Mouse (Mus musculus) hindbrain, postnatal 0 days (tissue): ENCODE results near the gene Ptprd. TPM values are rescaled to one million over a fixed set of nuclear protein-coding genes. Genes with fewer than 3 reads are reported as not detected.

ENCODE experiments used
- ATAC-seq: fragments of 200-750 bp; cut with Nextera tagmentation; 2 replicates; pipeline ENCODE4 v1.8.0; 2017; ENCODE audit warnings: mild to moderate bottlenecking, moderate TSS enrichment, moderate library complexity
- DNase-seq: peaks from one replicate; pipeline ENCODE4 v3.0.0-alpha.2; 2015; ENCODE audit warnings: low spot score
- H3K27ac ChIP-seq: fragments of 300-500 bp; sonication (generic); 2 replicates; pipeline ENCODE4 v1.5.1; 2014; ENCODE audit warnings: mild to moderate bottlenecking
- H3K27me3 ChIP-seq: fragments of 300-500 bp; sonication (generic); 2 replicates; pipeline ENCODE4 v1.6.1; 2014; ENCODE audit warnings: low read length, mixed read lengths; ENCODE audit not compliant: insufficient read depth
- H3K36me3 ChIP-seq: fragments of 300-500 bp; sonication (generic); 2 replicates; pipeline ENCODE4 v1.6.1; 2014; ENCODE audit warnings: low read length, mixed read lengths; ENCODE audit not compliant: insufficient read depth
- H3K4me1 ChIP-seq: fragments of 300-500 bp; sonication (generic); 2 replicates; pipeline ENCODE4 v1.6.1; 2014; ENCODE audit warnings: antibody characterized with exemption, low read length, mixed read lengths; ENCODE audit not compliant: insufficient read depth
- H3K4me2 ChIP-seq: fragments of 300-500 bp; sonication (generic); 2 replicates; pipeline ENCODE4 v1.6.1; 2014; ENCODE audit warnings: low read depth, mild to moderate bottlenecking, low read length, moderate library complexity, mixed read lengths
- H3K4me3 ChIP-seq: fragments of 300-500 bp; sonication (generic); 2 replicates; pipeline ENCODE4 v1.5.1; 2014; ENCODE audit warnings: low read length
- H3K9ac ChIP-seq: fragments of 300-500 bp; sonication (generic); replicated peaks from 2 replicates; pipeline ENCODE4 v1.6.1; 2014; ENCODE audit warnings: mild to moderate bottlenecking, low read length, moderate library complexity, mixed read lengths
- H3K9me3 ChIP-seq: fragments of 300-500 bp; sonication (generic); 2 replicates; pipeline ENCODE4 v1.6.1; 2016; ENCODE audit warnings: low read length, mixed read lengths
- CTCF ChIP-seq: IDR thresholded peaks from 2 replicates; pipeline ENCODE4 v1.5.1; 2016; ENCODE audit warnings: antibody characterized with exemption, control low read depth, low read depth
- WGBS: fragments of 180-500 bp; shearing (Covaris S2); extraction: QIAGEN DNeasy Blood & Tissue Kit; methylation state at CpG from one replicate; pipeline ENCODE4 v1.1.7; 2014; 5-methylcytosine and 5-hydroxymethylcytosine counted together
- polyA plus RNA-seq: library from polyadenylated mRNA; unstranded; fragments of >200 nt; fragmentation: Nextera tagmentation; extraction: Ambion mirVana; gene quantifications from 2 replicates; pipeline ENCODE4 v1.2.1, GENCODE M21; 2015
- total RNA-seq: library from RNA; depleted of rRNA; stranded (reverse); fragments of >200 nt; gene quantifications from 2 replicates; pipeline ENCODE4 v1.2.3, GENCODE M21; 2014

Gene Ptprd
- total and polyA plus RNA-seq, 2 experiments from 2014 or later = 56.3 to 96.0 TPM

GRCm38 (mm10) chr4:76913532-76914150 is 1298.1 kb downstream of the Ptprd start:
- no peak overlapping the region for H3K4me2 ChIP-seq
- H3K9ac ChIP-seq = no peak overlapping the region
- no peaks in the 10 kb centered on the region for H3K9me3 ChIP-seq
- no peaks in the 10 kb centered on the region for H3K27me3 ChIP-seq
- DNase-seq (no peak), ATAC-seq (no peak)
- whole genome bisulfite sequencing = 74% methylated on average over 5 of the region's 5 CpGs
- no peaks in the 10 kb centered on the region for H3K4me1 ChIP-seq
- H3K36me3 ChIP-seq = no peaks in the 10 kb centered on the region
- TF ChIP-seq CTCF = no peak
- H3K4me3 ChIP-seq = no peak overlapping the region
- H3K27ac ChIP-seq = no peak overlapping the region

- H3K36me3 ChIP-seq = no peaks in the 10 kb centered on the region
- H3K9me3 ChIP-seq = no peaks in the 10 kb centered on the region
- no peak overlapping the region for H3K27ac ChIP-seq
- no peaks in the 10 kb centered on the region for H3K27me3 ChIP-seq
- WGBS = 25% methylated on average over 1 of the region's 1 CpGs
- DNase-seq (no peak), ATAC-seq (no peak)
- TF ChIP-seq CTCF = no peak
- H3K4me1 ChIP-seq = no peaks in the 10 kb centered on the region
- no peak overlapping the region for H3K4me2 ChIP-seq
- no peak overlapping the region for H3K4me3 ChIP-seq
- no peak overlapping the region for H3K9ac ChIP-seq
These were observed 1310.1 kb downstream of the Ptprd start for GRCm38 (mm10) chr4:76901692-76902091.

GRCm38 (mm10) chr4:76889669-76890068 is 1322.1 kb downstream of the Ptprd start:
- WGBS = 91% methylated on average over 1 of the region's 1 CpGs
- H3K9ac ChIP-seq = no peak overlapping the region
- no peaks in the 10 kb centered on the region for H3K9me3 ChIP-seq

GRCm38 (mm10) chr4:76881610-76882009 is 1330.2 kb downstream of the Ptprd start:
- DNase-seq (no peak), ATAC-seq (no peak)
- TF ChIP-seq CTCF = no peak
- H3K4me2 ChIP-seq = no peak overlapping the region
- H3K4me3 ChIP-seq = no peak overlapping the region
- no peak overlapping the region for H3K9ac ChIP-seq
- no peak overlapping the region for H3K27ac ChIP-seq
- no peaks in the 10 kb centered on the region for H3K36me3 ChIP-seq
- WGBS = 56% methylated on average over 3 of the region's 3 CpGs
- no peaks in the 10 kb centered on the region for H3K9me3 ChIP-seq
- H3K27me3 ChIP-seq = no peaks in the 10 kb centered on the region
- H3K4me1 ChIP-seq = no peaks in the 10 kb centered on the region

More at GRCm38 (mm10) chr4:76889669-76890068, 1322.1 kb downstream of the Ptprd start:
- no peak for ATAC-seq
- Histone ChIP-seq H3K36me3 (no peaks in the 10 kb centered on the region), H3K27me3 (no peaks in the 10 kb centered on the region), H3K4me2 (no peak overlapping the region), H3K4me1 (no peaks in the 10 kb centered on the region), H3K4me3 (no peak overlapping the region), H3K27ac (no peak overlapping the region)
- DNase-seq = no peak
- TF ChIP-seq CTCF = no peak

GRCm38 (mm10) chr4:76870971-76871370 is 1340.8 kb downstream of the Ptprd start:
- WGBS = 93% methylated on average over 1 of the region's 1 CpGs
- Histone ChIP-seq H3K4me1 (no peaks in the 10 kb centered on the region), H3K27ac (no peak overlapping the region), H3K27me3 (no peaks in the 10 kb centered on the region), H3K4me3 (no peak overlapping the region), H3K4me2 (no peak overlapping the region), H3K36me3 (no peaks in the 10 kb centered on the region), H3K9ac (no peak overlapping the region), H3K9me3 (no peaks in the 10 kb centered on the region)
- no peak for ATAC-seq
- no peak for DNase-seq
- no peak for TF ChIP-seq CTCF

GRCm38 (mm10) chr4:76865585-76865984 is 1346.2 kb downstream of the Ptprd start:
- TF ChIP-seq CTCF = no peak
- 62% methylated on average over 3 of the region's 3 CpGs for WGBS

GRCm38 (mm10) chr4:76846265-76846664 is 1365.5 kb downstream of the Ptprd start:
- H3K4me1 ChIP-seq = no peaks in the 10 kb centered on the region
- no peaks in the 10 kb centered on the region for H3K27me3 ChIP-seq
- H3K4me2 ChIP-seq = no peak overlapping the region
- 58% methylated on average over 7 of the region's 7 CpGs for WGBS
- H3K9ac ChIP-seq = no peak overlapping the region
- H3K27ac ChIP-seq = no peak overlapping the region
- no peak for DNase-seq
- no peak for TF ChIP-seq CTCF
- H3K4me3 ChIP-seq = no peak overlapping the region
- H3K9me3 ChIP-seq = no peaks in the 10 kb centered on the region
- H3K36me3 ChIP-seq = no peaks in the 10 kb centered on the region
- ATAC-seq = no peak

More at GRCm38 (mm10) chr4:76865585-76865984, 1346.2 kb downstream of the Ptprd start:
- H3K27ac ChIP-seq = no peak overlapping the region
- H3K27me3 ChIP-seq = no peaks in the 10 kb centered on the region
- no peaks in the 10 kb centered on the region for H3K9me3 ChIP-seq
- H3K4me2 ChIP-seq = no peak overlapping the region
- H3K36me3 ChIP-seq = no peaks in the 10 kb centered on the region
- no peak overlapping the region for H3K4me3 ChIP-seq
- ATAC-seq (no peak), DNase-seq (no peak)
- H3K9ac ChIP-seq = no peak overlapping the region
- no peaks in the 10 kb centered on the region for H3K4me1 ChIP-seq
